Mouse (Mus musculus) cerebellum, adult 11 months (tissue): ENCODE data around the gene Gm15446.
"Not testable (repeated sequence)": the region's sequence is repeated elsewhere in the genome, so short reads cannot be mapped to it uniquely, and the experiment has no call there.

Experiments
- DNase-seq: peaks from one replicate; pipeline ENCODE4 v3.0.0; 2022

The Gm15446 gene

DNA sequence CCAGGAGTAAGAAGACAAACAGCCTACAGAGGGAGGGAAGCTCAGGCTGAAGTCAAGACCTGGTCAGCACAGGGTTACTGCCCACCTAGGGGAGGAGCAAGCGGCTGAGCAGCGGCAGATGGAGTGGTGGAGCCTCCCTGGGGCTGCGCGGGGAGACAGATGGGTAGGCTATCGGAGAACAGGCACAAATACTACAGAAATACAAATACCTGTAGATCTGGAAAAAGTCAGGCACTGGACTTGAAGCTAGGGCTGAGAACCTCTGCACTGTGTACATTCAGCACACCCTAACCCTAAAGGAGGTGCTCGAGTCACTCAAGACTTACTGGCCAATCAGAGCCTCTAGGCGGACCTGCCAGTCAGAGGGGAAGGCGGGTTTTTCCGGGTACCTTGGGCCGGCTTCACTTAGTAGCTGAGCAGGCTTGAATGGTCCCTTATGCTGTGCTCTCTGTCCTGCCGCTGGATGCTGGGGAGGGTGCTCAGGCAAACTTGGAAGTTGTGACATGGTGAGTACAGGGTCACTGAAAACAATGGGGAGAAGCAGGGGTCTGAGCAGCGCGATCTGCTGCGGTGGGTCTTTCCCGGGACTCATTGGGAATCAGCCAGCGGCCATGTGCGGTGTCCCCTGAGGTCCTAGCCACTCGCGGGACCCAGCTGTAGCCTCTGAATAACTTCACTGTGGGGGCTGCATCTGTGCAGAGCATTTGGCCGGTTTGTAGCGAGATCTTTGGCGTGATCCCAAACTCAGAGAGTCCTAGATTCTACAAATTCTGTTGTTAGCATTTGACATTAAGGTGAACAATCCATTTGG, at the start of gene Gm15446:
Gene Gm15446 (plus strand): TSS at position 140 of the 811 bp plus-strand sequence.
- peak; percentile 85 for DNase-seq

DNA sequence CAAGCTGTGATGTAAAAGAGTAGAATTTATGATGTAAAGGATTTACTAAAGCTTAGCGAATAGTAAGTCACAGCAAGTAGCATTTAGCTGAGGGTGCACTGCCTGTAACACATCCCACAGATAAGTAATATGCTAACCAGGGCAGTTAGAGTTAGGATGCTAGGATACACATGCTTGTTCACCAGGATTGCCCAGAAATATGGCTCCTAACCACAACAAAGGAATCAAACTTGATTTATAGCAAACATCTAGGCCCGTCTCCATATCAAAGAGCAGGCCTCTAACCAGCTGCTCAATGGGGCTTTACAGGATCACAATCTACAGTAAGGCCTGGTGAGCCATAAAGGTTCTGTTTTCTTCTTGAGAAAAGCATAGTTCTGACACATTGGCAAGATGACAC, 929 bp downstream of the Gm15446 start:
- not testable (repeated sequence) for DNase-seq

DNA sequence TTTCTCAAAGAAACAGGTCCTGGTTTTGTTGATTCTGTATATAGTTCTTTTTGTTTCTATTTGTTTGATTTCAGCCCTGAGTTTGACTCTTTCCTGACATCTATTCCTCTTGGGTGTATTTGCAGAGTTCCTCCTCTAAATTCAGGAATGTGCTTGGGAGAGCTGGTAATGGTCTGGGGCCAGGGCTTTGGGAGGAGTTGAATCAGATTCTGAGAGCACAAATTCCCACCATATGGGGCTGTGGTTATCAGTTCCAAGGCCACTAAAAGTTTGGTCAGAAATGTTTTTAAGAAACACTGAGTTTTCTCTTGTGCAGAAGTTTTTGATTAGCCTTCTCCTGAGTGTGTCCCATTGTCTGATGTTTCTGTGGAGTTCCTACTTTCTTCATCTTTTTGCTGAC, 1.7 kb downstream of the Gm15446 start:
- no peak for DNase-seq

DNA sequence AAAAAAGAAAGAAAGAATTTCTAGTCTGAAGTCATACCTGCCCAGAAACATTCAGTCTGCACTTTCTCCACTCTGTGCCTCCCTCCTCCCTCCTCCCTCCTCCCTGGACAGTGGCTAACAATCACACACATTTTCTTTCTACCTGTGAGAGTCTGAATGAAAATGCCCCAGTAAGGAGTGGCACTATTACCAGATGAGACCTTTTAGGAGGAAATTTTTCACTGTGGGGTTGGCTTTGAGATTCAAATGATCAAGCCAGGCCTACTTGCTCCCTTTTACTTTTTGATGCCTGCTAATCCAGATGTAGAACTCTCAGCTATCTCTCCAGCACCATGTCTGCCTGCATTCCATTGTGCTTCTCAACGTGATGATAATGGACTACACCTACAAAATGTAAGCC, 27.1 kb downstream of the Gm15446 start:
- no peak for DNase-seq

DNA sequence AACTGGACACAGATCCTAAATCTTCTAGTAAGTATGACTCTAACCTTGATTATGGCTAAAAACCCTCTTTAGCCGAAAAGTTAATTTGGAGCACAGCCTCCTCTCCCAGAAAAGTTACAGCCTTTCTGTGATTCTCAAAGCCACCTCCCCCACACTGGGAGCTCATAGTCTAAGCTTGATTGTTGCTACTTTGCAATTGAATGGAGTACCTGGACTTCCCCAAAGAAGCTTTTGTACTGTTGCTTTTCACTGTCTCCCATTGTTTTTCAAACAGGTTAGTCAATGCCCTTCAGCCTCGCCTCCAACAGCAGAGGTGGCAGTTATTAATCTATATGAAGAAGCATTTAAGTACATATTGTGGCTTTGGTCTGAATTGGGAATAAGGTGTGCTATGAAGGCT, 57.5 kb downstream of the Gm15446 start:
- not testable (repeated sequence) for DNase-seq
